Mouse (Mus musculus) urinary bladder, adult 2 months (tissue): ENCODE data around the gene Aldh3b3. TPM values are rescaled to one million over a fixed set of nuclear protein-coding genes. Genes with fewer than 3 reads are reported as not detected.

Source experiments
- DNase-seq: peaks from one replicate; pipeline ENCODE4 v3.0.0; 2022; ENCODE audit warnings: low spot score
- polyA plus RNA-seq: library from polyadenylated mRNA; depleted of rRNA; stranded (reverse); fragments of >200 nt; gene quantifications from 2 replicates; pipeline ENCODE4 v1.2.3, GENCODE M21; 2012; rRNA removed

The Aldh3b3 gene
- polyA plus RNA-seq, result 0.73 and 0.78 TPM in 2 replicates

DNA sequence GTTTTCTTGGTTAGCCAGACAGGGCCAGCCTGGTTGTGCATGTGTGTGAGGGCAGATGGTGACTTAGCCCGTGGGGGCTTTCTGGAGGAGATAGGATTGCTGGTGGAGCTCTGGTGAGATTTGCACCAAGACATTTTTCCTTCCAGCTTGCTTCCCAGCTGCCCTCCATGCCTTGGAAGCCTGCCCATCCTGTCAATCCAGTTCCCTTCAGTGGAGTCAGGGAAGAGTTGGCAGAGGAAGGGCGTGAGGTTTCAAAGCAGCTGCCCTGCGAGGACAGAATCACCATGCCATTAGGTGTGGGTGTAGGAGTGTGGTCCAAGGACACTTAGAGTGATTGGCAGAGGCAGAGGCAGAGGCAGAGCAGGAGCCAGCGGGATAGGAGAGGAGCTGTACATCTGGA, at the start of gene Aldh3b3:
Aldh3b3 (plus strand) TSS at position 176 of the 400 bp plus-strand sequence.
- DNase-seq, result no peak

DNA sequence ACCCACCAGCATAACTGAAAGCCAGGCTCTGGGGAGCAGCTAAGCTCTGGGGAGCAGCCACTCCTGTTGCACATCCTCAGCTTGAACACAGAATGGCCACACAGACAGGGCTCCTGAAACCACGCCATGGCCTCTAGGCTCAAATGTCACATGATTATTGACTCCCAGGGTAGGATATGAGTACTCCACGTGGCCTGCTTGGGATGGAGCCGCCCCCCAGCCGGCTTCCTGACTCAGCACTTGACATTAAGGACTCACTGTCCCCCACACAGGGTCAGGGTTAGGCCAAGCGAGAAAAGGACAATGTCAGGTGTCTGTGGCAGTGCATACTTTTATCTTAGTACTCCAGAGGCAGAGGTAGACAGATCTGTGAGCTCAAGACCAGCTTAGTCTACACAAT, 48.2 kb upstream of the Aldh3b3 start:
- DNase-seq, result no peak

DNA sequence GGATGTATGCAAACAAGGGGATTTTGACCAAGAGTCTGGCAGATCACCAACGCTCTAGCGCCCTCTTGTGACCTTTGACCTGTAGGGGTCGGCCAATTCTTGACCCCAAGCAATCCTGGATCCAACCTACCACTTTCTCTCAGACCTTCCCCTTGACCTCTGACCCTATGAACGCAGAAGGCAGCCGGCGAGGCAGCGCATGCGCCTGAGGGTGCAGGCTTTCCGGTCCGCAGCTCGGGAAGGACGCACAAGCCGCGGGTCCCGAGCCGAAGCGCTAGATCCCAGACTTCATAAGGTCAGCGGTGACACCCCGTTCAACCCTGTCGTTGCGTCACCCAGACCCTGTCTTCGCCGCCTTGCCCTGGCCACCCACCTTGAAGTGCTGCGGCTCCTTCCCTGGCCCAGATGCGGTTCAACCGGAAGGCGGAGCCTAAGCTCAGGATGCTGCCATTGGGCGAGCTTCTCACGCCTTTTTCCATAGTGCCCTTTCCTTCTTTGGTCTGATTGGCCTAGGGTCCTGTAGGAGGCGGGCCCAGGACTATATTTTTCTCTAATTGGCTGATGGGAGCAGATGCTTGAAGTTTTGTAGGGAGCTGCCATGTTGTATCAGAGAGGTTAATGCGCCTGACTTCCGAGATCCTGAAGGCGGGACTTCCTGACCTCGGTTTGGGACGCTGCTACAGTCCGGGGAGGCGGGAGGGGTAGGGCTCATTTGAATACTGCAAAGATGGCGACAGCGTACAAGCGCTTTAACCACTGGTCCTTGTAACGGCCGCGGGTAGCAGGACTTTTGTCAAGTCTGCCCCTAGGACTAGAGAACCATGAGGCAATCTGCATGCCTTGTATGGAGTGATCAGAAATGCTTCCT, 45.9 kb upstream of the Aldh3b3 start, which contains the start of gene Ndufs8:
Ndufs8 (minus strand) TSS at position 438 of the 868 bp plus-strand sequence.
- DNase-seq, result peak; percentile 83

DNA sequence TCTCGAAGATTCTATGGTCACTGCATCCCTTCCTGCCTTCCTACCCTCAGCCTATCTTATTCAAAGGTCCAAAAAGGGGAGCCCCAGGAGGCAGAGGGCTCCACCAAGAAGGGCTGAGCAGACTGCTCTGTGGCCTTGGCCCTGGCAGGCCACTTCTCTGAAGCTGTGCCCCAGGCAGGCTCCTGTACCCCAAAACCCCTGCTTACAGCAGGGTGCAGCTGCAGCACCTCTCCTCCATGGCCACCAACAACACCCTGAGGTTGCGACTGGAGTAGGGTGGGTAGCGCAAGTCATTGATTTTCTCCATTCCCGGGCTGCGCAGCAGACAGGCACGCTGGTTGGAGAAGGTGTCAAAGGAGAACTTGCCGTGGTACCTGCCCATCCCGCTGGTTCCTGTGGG, 44.8 kb upstream of the Aldh3b3 start:
- DNase-seq, result no peak

DNA sequence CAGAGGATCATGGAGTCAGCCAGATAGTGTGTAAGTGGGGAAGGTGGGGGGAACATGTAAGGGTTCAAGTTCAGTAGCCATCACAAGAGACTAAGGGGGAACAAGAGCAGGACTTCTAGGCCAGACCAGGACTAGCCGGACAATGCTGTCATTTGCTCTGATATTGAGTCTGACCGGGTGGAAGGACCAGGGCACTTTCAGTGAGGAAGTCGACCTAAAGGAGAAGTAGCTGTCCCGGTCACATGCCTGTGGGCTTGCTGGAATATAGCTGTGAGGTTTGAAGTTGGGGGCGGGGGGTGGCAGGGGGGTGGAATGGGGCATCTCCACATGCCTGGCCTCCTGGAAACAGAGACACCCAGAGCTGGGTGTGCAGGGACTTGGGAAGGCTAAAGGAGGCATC, 43.9 kb upstream of the Aldh3b3 start:
- DNase-seq, result no peak

DNA sequence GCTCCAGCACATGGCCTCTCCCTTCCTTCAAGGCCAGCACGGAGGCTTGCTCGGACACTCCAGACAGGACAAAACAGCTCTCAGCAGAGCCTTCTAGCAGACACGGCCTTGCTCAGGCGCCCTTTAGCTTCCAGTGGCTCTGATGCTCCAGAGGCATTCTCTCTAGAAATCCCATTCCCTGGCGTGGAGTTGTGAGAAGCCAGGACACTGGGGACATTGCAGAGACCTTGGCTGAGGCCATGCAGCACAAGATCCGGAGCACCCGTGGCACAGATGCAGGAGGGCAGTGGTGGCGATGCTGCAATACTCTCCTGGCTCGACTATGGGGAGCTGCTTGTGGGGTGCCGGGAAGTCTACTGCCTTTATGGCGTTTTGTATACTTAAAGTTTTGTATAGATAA, 41.7 kb upstream of the Aldh3b3 start:
- no peak for DNase-seq

DNA sequence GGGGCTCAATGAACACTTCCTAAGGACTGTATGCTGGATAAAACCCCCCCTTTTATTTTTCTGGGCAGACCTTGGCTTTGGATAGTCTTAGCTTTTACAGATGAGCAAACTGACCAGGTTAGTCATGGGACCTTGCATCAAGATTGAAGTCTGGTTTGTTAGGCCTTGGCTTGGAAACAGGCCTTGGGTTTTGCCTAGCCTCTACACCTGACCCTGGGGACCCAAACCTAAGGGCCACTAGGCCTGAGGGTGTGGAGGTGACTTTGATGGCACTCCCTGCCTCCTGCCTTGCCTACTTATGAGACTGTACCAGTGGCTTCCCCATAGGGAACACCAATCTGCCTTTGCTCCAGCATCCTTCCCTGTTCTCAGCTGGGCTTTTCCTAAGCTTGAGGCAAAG, 38.5 kb upstream of the Aldh3b3 start:
- no peak for DNase-seq

DNA sequence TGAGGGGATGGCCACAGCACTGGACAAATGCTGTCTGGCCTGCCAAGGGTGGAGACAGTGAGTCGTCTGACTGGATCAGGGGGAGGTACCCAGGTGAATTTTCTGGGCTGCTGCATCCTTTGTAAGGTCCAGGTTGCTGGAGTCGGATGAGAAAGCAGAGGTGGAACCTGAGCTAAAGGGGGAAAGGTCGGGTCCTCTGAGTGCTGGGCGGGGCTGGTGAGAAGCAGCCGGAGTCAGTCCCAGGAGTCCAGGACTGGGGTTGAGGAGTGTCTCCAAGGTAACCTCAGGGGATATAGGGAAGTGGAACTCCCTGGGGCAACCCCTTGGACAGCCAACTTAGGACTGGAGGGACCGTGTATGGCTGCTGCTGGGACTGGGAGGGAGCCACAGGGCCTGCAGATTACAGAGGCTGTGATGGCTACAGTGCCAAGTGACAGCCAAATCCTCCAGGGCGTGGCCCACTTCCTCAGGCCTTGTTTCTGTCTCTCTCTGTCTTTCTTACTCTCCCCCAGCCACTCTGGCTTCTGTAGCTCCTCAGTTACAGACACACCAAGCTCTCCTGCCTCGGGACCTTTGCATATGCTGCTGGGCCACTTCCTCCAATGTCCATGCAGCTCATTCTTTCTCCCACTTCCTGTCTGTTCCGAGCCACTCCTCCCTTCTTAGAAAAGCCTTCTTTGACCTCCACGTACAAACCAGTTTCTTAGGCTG, 35.6 kb upstream of the Aldh3b3 start:
- no peak for DNase-seq

DNA sequence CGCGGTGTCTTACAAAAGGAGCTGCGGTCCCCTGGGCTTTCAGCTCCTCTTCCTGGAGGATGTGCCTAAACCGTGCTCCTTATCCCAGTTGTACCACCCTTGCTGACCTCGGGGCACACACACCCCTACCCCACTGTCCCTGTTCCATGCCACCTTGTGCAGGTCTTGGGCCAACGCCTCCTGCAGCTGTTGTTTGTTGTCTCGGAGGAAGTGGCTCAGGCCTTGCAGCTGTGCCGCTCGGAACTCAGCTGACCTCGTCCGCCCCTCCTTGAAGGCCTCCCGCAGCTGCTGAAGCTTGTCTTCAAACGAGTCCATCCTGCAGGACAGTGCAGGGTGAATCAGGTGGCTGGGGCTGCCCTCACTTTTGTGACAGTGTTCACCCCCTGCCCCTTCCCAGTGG, 34.9 kb upstream of the Aldh3b3 start:
- DNase-seq, result no peak

DNA sequence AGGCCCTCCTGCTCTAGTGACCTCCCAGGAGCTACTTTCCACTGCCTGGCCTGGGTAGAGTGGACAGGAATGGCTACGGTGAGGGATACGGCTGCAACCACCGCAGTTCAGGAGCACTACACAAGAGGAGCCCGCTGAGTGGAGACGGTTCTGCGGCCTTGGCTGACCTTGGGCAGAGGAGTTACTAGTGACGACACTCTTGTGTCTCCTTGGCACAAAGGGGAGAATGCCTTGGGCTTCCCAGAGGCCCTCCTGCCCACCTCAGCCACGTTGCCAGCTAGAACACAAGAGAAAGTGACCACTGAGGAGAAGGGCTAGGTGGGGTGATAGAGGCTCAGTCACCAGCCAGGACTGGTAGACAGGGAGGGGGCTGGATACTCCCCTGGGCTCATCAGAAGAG, 34.3 kb upstream of the Aldh3b3 start:
- no peak for DNase-seq

DNA sequence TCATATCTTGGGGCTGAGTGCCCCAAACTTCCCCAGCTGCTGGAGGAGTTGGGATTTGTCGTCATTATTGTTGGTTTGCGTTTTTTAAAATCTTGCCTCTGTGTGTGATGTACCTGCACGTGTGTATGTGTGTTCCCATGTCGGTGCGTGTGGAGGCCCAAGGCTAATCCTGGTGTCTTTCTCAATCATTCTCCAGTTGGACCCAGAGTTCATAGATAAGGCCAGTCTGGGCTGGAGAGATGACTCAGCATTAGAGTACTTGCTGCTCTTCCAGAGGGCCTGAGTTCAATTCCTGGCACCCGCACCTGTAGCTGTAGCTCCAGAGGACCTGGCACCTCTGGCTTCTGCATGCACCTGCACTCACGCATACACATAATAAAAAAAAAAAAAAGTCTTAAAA, 33.6 kb upstream of the Aldh3b3 start:
- DNase-seq, result no peak

DNA sequence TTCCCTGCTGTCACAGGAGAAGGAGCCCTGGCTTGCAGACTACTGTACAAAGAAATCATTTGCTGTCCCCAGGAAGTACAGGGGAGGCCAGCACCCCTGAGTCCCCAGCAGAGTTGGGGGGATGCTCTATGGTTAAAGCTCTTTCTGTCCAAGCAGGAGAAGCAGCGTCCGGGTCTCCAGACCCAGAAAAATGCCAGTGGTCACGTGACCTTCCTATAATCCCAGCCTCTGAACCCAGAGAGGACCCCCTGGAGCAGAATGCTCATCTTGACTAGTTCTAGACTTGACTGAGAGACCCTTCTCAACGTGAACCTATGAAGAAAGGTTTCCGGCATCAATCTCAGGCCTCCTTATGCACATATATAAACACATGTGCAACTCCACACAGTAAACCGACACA, 32.6 kb upstream of the Aldh3b3 start:
- DNase-seq, result no peak

DNA sequence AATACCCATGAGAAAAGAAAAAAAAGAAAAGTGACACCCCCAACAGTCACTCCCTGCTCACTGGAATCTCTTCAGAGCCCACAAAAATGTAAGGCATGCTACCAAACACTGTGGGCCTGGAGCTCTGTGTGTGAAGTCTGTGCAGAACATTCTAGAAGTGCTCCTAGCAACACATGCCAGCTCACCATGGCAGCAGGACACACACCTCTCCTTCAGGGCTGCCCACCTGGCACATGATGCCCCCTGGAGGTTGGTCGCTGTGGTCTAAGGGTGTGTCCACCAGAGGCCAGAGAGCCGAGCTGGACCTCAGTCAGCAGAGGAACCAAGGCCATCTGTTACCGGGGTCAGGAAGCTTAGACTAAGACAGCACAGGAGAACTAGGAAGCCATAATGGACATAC, 32.2 kb upstream of the Aldh3b3 start:
- no peak for DNase-seq

DNA sequence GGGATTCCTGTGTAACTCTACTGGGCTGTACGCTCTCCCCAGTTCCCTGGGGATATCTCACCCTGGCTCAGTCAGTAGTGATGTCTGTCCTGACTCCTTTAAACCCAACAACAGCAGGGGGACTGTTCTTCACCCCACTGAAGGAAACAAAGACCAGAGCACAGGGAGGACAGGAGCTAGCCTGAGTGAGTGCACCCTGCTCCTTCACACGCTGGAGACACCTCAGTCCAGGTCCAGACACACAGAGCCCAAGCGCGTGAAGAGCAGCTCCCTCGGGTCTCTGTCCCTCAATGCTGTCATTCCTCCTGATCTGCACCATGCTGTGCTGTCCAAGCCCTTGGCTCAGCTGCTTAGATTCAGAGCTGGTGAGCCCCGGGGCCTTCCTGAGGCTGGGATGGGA, 31.8 kb upstream of the Aldh3b3 start:
- no peak for DNase-seq

DNA sequence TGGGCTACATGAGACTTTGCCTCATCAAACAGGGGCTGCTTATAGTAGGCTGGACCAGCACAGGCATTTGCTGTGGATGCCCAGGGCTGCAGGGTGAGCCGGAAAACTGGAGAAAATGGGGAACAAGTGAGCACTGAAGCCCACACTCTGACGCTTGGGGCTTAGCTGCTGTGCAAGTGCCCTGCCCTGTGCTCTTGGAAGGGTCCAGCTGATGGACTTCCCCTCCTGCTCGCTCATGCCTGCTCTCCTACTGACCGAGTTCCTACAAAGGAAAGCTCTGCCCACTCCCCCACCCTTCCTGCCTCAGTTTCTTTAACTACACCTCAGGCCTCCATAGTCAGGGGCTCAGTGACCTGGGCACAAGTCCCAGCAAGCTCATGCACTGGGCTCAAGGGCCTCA, 30.5 kb upstream of the Aldh3b3 start:
- DNase-seq, result no peak

DNA sequence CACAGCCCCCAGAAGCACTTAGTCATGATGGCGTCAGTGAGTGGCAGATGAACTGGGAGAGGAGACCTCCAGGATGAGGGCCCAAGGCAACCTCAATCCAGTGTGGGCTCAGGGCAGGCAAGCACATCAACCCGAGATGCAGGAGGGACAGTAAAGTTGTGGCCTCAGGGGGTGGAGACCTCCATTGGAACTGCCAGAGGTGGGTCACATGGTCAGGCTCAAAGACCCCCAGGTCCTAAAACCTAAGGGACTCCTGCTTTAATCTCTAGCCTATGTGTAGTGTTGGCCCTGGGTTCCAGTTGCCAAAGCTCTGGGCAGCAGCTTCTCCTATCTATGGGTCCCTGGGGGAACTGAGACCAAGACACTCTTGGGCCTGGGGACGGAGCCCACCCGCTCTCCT, 29.7 kb upstream of the Aldh3b3 start:
- no peak for DNase-seq

DNA sequence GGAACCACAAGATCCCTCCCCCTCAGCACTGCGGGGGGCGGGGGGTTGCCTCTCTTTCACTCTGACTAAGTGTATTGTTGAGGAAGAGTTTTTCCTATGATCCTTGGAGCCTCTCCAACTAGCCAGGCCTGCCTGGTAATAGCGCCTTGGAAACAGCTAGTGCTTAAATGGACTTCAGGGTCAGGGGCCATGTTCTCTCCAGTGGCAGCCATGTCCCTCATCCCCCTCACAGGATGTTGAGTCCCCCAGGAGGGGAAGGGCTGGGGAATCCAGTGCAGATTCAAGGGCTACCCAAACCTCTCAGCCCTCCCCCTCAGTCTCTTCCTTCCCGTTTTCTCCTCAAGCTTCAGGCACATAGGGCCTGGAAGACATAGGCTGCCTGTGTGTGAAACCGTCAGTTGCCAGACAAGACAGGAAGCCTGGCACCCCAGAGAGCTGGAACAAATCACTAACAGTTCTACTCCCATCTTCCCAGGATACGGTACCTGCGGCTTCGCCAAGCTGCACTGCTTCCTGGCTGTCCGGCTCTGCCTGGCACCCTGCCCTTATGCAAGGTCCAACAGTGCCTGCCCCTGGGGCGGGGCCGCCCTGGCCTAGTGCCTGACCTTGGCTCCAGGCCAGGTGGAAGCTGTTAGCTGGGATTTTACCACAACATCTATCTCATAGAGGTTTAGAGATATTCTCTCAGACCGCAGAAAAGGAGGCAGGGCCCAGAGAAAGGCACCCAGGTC, 29.1 kb upstream of the Aldh3b3 start, which contains the start of gene Aldh3b1:
Aldh3b1 (minus strand) TSS at position 598 of the 731 bp plus-strand sequence.
- DNase-seq, result peak; percentile 64

DNA sequence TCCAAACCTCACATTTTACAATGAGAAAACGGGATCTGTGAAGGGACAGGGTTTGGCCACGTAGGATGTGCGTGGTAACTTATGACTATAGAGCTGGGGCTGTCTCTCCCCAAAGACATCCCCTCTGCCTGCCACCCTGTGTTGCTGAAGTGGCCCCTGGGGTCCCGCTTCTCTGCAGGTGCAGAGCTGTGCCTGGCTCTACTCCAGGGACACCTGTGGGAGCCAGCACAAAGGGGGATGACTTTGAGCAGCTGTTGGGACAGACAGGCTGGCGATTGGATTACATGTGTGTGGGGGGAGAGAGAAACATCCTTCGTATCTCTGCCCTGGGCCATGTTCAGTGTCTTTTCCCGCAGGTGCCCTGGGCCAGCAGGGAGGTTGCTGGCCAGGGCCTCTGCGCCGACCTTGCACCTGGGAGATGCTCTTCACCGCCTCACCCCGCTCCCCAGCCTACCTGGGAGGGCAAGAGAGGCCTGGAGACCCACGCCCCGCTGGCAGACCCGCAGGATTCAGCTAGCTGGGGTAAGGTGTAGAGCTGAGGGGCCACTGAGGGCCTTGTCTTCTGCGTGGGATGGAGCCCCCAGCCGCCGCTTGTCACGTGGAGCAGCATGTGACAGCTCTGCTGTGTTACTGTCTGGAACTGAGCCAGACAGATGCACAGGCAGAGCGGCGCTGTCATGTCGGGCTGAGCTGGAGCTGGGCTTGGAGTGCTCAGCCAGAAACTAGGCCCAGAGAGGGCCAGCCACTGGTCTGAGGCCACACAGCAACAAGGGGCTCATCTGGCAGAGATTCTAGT, 28.0 kb upstream of the Aldh3b3 start:
- DNase-seq, result no peak

DNA sequence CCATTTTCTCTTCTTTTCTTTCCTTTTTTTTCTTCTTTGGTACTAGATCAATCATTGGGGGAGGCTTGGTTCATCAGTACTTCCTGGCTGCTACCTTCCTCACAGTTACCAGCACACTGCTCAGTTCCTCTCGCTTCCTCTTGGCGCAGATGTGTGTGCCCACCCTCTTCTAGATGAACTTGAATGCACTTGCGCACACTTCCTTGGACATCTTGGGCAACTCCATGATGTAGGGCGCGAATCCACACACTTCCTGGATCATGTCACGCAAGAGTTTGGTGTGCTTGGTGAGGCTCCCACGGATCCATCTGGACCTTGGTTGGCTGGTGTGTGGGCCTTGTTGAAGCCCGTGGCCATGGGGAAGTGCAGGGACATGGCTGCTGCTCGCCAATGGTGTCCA, 26.7 kb upstream of the Aldh3b3 start:
- no peak for DNase-seq

DNA sequence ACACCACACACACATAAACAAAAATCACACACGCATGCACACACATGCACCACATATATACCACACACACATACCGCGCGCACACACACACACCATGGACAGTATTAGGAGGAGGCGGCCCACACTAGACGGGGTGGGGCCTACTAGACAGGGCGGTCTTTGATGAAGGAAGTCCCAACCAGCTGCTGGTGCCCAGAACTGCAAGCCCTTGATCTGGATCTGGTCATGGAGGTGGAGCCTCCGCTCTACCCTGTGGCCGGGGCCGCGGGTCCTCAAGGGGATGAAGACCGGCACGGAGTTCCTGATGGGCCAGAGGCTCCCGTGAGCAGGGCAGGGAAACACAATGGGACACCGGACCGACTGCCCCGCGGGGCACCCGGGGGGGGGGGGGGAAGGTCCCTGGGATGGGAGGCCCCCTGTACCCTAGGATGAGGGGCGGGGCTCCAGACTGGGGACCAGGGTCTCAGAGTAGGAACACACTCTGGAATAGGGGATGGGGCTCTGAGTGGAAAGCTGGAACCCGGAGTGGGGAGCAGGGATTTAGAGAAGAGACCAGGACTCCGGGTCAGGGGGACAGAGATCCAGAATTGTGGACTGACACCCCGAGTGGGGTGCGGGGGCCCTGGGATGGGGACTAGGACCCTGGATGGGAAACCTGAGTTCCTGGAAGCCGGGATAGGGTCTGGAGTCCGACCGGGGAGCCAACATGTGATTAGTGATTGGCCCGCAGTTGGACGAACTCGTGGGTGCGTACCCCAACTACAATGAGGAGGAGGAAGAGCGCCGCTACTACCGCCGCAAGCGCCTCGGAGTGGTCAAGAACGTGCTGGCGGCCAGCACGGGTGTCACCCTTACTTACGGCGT, 23.2 kb upstream of the Aldh3b3 start, which contains the start of gene Unc93b1:
Unc93b1 (plus strand) TSS at position 155 of the 864 bp plus-strand sequence.
- DNase-seq, result no peak
